Mouse (Mus musculus) natural killer cell, adult 2 months (primary cell): Measurements from ENCODE around the gene Hexb.
"Not testable (repeated sequence)": the region's sequence is repeated elsewhere in the genome, so short reads cannot be mapped to it uniquely, and the experiment has no call there.

ENCODE experiments used
- DNase-seq, 2 experiments: peaks; one replicate each; pipeline ENCODE4 v3.0.0; 2022; ENCODE audit warnings: low spot score in 2 of 2

Hexb gene

GRCm38 (mm10) chr13:97182821-97183220 lies 15.3 kb downstream of the Hexb start:
- no peak for DNase-seq

GRCm38 (mm10) chr13:97180113-97180828 lies 17.9 kb downstream of the Hexb start:
- no peak for DNase-seq

GRCm38 (mm10) chr13:97178943-97179342 lies 19.2 kb downstream of the Hexb start:
- no peak for DNase-seq

GRCm38 (mm10) chr13:97176731-97177130 lies 21.4 kb downstream of the Hexb start:
- no peak for DNase-seq

- DNase-seq, result no peak
These were observed 22.5 kb downstream of the Hexb start for GRCm38 (mm10) chr13:97175520-97176264.

- peak; percentile 44 to 62 for DNase-seq
These were observed 52.3 kb downstream of the Hexb start for GRCm38 (mm10) chr13:97145834-97146233.

GRCm38 (mm10) chr13:97142321-97142720 lies 55.8 kb downstream of the Hexb start:
- DNase-seq, result no peak

GRCm38 (mm10) chr13:97138404-97138931 lies 59.7 kb downstream of the Hexb start:
- DNase-seq, result not testable (repeated sequence)

- DNase-seq, result peak; percentile 88 to 89
These were observed 60.4 kb downstream of the Hexb start, which contains the start of the genes Gfm2 and Nsa2 for GRCm38 (mm10) chr13:97137466-97138400. TSS of gene Gfm2 (plus strand) at chr13:97137937. TSS of gene Nsa2 (minus strand) at chr13:97137937.

- not testable (repeated sequence) for DNase-seq
These were observed 67.7 kb downstream of the Hexb start for GRCm38 (mm10) chr13:97130413-97130812.

- not testable (repeated sequence) for DNase-seq
These were observed 68.5 kb downstream of the Hexb start for GRCm38 (mm10) chr13:97129654-97130053.
